Mouse (Mus musculus) retina, adult 2 months (tissue): ENCODE data around the gene Traip.

Experiments
- DNase-seq: peaks from one replicate; pipeline ENCODE4 v3.0.0-alpha.2; 2012; ENCODE audit warnings: low read depth, low spot score

Traip gene

DNA sequence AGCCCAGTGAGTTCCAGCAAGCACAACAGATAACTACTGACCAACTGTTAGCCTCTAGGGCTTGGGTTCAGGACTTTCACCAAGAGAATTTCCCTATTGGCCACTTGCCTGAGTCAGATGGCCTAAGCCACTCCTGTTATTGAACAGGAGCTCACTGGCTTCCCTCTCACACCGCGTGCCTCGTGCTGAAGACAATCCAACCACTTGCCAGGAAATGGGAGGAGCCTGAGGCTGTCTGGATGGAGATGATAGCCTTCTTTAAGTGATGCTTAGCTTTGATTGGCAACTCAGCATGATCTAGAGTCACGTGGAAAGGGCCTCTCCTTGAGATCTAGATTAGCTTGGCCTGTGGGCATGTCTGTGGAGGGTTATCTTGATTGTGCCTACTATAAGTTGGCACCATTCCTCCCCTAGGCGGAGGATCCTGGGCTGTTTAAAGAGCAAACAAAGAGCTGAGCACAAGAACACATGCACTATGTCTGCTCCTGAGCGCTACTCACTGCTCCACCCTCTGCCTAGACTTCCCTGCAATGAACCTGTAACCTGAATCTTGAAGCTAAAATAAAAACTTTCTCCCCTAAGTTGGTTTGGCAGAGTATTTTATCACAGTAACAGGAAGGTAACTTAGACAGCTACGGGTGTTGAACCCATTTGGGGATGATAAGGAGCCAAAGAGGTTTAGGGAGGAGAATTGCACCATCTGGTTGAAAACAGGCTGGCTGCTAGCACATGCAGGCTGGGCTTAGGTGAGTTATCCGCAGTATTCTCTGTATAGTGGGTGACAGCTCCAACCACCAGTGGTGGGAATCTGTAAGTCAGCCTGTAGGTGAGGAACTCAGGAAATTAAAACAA lies 22.0 kb downstream of the Traip start:
- DNase-seq = no peak

DNA sequence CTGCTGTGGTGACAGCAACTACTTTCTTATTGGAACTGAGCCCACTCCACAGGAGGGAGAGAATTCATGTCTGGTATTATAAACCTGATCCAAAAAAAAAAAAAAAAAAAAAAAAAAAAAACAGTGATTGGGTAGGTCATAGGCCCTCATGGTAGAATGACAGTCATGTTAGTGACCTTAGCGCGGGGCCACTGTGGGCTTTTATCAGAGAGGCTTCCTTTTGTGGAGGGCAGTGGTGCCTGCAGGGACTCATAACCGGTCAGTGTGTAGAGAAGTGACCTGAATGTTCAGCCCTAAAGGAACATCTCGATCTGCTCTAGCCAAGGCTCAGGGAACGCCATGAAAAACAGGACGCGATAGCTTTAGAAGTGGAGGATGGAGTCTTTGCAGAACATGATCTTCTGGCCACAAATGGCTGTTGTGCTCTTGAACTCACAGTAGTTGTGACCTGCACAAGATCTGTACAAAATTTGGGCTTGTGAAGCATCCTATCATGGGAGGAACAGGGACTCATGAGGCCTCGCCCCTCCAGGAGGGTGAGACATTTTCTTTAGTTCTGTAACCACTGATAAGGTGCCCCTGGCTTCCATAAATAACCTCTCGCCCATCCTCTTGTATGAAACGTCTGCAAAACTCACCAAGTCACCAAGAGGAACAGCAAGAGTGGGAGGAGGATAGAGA lies 24.7 kb downstream of the Traip start:
- DNase-seq = no peak

DNA sequence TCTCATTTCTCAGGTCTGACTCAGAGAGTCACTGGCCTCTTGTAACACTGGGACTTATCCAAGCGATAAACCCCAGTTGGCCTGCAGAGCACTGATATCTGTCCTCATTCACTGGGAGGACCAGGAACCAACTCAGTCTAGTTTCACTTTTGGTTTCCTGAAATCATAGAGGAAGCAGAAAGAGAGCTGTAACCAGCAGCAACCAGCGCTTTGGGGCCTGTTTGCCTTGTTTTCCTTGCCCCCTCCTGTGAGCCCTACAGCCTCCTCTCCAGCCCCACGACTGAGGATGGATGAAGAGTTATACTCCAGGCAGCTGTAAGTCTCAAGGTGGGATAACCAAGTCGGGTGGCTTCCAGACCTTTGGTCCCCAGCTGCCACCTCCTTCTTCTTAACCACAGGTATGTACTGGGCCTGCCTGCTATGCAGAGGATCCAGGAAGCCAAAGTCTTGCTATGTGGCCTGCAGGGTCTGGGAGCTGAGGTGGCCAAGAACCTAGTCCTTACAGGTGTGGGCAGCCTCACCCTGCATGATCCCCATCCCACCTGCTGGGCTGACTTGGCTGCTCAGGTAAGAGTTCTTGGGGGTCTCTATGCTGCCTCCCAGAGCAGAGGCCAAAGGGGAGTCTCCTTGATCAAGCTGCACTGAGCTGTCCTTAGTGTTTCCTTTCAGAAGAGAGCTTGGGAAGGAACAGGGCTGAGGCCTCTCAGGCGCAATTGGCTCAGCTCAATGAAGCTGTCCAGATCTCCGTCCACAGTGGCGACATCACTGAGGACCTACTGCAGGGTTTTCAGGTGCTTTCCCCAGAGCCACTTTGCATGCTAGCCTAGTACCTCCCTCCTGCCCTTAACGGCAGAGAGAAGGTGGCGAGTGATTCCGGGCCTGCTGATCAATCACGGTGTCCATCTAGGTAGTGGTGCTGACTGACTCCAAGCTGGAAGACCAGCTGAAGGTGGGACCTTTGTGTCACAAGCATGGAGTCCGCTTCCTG lies 25.8 kb downstream of the Traip start, which contains the start of gene Uba7:
Gene Uba7, plus strand, starts transcription at position 107 of the 988 bp plus-strand sequence.
- no peak for DNase-seq

DNA sequence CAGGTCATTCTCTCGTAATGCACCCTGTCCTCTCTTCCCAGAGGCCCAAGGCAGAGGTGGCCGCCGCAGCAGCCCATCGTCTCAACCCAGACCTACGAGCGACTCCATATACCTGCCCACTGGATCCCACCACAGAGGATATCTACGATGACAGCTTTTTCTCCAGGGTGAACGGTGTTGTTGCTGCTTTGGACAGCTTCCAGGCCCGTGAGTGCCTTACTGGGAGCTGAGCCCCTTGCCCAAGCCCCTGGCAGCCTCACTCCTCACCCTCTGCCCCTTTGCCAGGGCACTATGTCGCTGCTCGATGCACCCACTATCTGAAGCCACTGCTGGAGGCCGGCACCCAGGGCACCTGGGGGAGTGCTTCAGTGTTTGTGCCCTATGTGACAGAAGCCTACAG lies 28.9 kb downstream of the Traip start:
- DNase-seq = no peak

DNA sequence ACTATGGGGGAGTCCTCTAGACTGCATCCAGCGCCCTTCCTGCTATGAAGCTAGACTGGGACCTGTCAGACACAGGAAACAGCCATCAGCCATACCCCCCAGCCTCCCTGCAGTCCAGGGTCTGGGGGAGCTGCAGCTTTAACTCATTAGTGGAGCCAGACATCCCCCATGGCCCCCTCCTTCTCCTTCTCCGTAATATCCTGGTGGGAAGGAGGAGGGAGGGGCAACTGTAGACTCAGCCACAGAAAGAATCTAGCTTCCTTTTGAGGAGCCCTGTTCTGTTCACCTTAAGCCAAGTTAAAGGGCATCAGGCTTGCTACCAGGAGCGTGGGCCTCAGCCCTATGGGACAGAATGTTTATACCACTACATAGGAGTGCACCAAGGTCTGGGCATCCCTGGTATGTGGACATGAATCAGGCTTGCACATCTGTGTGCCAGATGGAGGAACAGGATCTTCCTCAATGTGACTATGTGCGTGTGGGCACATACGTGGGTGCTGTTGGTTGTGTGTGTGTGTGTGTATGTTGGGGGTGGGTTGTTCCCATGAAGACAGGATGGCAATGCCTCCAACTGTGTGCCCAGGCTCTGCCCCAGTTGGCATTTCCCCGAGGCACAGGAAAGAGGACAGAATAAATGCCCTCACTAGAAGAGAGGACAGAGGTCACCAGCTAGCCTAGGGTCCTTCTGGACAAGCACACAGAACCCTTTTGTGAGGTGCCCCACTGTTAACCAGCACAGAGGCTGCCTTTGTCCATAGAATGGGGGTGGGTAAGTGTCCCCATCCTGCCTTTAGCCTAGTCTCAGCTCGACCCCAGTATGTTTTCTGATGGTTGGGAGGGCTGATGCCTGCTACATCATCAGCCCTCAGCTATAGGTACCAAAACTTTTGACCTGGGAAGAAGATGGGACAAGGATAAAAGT lies 32.0 kb downstream of the Traip start:
- DNase-seq = no peak

DNA sequence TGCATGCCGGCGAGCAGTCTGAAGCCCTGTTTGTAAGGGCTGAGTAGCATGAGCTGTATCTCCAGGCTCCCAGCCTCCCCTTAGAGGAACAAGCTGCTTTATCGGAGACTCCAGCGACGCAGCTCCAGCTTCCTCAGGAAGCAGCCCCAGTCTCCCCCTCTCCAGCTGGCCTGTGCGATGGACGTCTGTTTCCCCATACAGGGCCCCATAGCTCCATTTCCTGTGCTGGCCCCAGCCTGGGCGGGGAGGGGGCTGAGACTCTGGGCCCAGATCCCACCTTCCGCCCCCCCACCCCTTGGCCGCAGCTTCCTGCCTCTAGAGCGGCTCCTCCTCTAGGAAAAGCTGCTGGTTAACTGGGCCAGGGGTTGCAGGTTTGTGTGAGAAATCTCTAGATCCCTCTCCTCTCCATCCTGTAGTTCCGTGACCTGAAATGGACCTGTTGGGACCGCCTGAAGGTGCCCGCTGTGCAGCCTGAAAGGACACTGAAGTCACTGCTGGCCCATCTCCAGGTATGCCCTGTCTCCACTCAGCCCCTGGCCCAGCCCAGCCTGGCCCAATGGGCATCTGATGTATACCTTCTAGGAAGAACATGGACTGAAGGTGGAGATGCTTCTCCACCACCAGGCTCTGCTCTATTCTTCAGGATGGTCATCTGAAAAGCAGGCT lies 32.9 kb downstream of the Traip start, which contains the start of gene Gm20661:
Gene Gm20661, plus strand, starts transcription at position 378 of the 666 bp plus-strand sequence.
- no peak for DNase-seq

DNA sequence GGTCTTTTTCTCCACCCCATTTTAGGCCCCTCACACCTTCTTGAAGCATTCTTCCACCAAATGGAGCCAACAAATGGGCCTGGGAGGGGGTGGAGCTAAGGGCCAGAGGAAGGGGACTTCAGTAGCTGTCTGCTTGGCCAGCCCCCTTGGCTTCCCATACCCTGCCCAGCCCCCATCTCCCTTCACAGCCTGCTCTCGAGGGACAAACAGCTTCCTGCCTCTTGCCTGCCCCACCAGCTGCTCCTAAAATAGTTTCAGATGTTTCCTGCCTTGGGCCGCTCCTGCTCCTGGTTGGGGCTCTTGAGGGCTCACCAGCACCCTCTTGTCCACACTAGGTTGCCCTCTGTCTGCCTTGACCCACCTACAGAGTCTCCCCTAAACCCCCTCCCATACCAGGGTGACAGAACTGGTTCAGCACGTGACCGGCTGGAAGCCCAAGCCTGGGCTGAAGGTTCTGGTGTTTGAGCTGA lies 33.5 kb downstream of the Traip start:
- DNase-seq = no peak

DNA sequence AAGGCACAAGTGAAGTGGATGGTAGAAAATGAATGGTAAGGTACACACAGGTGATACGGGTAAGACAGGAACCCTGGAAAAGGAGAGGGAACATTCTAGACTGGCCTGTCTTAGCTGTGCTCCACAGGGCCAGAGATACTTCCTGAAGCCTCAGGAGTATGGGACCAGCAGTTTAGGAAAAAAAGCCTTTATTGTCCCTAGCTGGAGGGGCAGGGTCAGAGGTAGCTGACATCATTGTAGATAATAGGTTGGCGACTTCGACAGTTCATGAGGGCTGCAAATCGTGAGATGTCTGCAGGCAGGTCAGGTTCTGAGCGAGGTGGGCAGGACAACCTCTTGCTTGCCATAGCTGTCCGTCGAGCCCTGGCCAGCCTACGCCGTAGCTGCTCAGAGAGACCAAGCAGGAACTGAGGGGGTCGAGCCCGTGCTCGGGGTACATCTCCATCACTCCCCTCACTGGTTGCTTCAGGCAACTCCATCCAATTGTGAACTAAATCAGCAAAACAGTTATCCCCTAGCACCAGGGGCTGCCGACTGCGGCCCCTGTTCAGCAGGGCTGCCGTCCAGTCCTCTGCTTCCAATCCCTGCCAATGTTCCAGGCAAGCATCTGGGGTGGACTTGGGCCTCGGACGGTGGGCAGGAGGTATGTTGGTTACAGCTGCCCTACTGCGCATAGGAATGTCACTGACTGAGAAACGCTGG lies 34.3 kb downstream of the Traip start:
- DNase-seq = no peak

DNA sequence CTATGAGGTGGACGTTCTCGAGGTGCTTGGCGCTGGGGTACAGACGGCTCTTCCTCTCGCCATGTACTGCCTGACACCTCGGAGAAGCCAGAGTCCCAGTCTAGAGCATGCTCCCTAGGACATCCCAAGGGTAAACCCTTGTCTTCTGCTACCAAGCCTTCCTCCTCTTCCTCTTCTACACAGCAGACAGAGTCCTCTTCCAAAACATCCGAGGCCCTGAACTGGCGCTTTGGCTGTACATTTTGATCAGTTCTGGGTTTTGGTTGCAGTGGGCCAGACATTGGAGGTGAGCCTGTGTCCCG lies 34.8 kb downstream of the Traip start:
- DNase-seq = no peak

DNA sequence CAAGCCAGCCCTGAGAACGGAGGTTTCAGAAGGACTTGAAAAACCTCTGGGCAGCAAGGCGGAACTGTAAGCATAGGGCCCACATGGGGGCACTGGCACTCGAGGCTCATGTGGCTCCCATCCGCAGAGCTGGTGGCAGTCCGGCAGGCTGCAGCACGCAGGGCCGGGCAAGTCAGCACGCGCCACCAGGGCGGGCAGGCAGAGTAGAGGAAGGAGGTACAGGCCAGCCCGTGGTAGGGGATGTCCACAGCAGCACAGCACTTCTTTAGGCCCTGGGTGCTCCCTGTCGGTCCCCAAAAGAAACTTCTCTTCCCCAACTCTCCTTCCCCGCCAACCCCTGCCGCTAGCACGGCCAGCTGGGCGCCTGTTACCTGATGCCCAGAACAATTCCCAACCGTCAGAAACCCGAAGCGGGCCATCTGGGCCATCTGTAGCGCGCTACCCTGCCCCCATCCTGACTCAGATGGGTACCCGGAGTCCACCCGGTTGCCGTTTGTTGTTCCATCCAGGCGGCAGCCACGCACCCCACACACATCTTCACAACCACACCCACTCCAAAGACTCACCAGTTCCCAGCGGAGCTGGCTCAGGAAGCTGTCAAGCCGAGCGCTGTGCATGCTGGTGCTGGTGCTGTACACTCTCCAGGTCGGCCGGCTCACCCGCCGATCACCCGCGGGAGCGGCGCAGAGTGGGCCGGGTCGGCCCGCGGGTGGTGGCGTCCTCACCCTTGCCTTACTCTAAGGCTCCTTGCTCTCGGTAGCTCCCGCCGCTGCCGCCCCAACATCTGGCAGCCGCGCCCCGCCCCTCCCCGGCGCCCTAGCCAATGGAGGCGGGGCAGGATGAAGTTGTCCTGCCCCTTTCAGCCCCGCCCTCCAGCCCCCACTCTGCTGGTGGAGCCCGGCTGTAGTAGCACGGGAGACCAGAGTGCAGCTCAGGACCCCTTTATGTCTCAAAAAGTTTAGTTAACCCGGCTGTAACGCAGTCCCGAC lies 35.5 kb downstream of the Traip start, which contains the start of gene Inka1:
Gene Inka1, minus strand, starts transcription at position 749 of the 989 bp plus-strand sequence.
- no peak for DNase-seq

DNA sequence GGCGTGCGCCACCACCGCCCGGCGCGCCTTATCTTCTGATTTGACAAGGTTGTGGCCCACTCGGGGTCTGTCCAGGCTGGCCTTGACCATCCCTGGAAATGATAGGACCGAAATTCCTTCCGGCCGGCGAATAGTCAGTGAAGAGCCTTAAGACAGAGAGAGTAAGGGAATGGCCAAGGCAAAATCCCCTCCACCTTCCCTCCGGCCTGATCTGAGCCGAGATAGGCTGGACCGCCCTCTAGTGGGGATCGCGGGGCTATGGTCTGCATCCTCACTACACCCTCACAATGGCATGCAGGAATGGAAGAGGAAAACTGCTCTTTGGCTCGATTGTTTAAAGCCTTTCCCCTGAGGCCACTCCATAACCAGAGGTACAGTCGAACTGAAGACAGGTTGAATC lies 36.4 kb downstream of the Traip start:
- DNase-seq = no peak

DNA sequence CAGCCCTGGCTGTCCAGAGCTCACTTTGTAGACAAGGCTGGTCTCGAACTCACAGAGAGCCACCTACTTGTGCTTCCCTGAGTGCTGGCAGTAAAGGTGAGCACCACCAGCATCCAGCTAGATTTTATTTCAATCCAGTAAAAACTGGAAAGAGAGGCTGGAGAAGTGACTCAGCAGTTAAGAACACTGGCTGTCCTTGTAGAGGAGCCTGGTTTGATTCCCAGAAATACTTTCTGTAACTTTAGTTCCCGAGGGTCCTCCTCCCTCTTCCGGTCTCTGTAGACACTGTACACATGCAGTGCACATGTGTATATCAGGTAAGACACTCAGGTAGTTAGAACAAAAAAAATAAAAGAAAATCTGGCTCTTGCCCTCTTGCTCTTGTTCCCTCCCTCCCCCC lies 38.0 kb downstream of the Traip start:
- no peak for DNase-seq

DNA sequence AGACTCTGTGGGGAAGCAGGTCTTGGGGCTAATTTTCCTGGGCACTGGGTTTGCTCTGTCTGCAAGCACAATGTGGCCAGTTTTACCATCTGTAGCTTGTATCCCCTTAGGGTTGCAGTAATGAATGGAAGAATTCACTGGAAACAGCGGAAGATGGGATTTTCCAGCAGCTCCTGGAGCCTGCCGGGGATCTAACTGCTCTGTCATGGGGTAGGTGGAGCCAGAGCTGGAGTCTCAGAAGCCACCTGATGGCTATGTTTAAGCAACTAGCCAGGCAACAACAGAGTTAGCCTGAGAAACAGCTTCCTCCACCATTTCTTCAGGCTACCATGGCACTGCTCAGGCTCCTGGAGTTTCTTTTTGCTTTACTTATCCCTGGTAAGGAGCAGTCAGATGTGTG lies 42.3 kb downstream of the Traip start, which contains the start of gene Cdhr4:
Gene Cdhr4, plus strand, starts transcription at position 301 of the 400 bp plus-strand sequence.
- no peak for DNase-seq

DNA sequence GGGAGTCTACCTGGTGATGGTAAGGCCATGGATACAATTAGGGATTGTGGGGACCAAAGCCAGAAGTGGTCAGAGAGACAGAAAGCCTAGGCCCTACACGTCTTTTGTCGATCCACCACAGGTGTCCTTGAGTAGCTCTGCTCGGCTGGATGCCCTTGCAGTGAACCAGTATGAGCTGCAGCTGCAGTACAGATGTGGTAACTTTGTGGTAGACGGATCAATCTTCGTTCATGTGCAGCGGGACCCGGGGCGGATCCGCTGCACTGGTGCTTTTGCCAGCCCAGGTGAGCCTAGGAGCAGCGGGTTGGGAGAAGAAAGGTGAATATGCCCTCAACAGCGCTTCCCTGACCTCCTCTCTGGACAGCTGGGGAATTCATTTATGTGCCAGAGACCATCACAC lies 43.1 kb downstream of the Traip start:
- no peak for DNase-seq

DNA sequence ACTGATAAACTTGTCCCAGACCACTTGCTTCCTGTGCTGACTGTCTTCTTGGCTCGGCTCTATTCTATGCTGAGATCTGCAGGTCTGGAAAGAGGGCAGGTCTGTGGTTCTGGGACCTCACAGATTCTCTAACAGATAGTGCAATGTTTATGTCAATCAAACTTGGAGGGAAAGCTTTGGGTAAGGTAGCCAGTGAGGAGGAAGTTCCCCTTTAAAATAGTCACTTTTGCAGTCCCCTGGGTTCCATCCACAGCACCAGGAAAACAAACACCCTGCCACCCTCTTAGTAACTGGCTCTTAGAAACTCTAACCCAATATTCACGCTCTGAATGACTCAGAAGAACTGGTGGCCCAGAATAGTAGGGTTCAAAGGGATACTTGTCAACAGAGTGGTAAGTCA lies 44.5 kb downstream of the Traip start:
- DNase-seq = no peak

DNA sequence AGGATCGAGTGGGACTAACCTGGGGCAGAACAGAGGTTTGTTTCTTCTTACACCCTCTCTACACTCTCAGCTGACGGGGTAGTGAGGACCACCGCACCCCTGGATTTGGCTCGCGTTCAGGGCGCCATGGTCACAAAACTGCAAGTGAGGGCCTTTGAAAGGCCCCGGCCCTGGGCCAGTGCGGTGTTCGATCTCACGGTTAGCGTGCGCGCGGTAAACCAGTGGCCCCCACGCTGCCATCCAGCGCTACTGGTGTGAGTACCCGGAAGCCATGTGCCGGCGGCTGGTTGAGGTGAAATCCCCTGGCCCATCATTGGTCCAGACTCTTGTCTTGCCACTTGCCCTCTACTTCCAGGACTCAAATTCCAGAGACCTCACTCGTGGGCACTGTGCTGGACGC lies 45.6 kb downstream of the Traip start:
- DNase-seq = no peak

DNA sequence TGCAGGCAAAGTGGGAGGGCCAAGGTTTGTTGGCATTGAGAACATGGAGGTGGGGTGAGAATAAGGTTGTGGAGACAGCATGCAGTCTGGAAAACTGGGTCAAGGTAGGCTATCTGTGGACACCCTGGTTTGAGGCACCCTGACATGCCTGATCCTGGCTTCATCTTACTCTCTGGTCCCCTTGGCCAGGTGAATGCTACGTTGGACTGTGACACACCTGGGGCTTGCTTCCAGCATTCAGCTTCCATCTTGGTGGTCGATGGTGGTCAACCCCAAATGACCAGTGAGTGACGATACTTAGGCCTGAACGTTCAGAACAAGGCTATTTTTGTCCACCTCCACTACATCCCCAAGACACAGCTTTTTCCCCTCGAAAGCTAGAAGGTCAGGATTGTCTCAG lies 46.1 kb downstream of the Traip start, which contains the start of gene Gm20662:
Gene Gm20662, plus strand, starts transcription at position 301 of the 400 bp plus-strand sequence.
- no peak for DNase-seq
